Mouse (Mus musculus): ENCODE measurements at regions not wholly inside any gene's neighbourhood (a gene's known extent, or its start where the extent isn't known, plus 50 kb on each side); places are given as distances from the start of the nearest gene placed in this dataset.

DNA sequence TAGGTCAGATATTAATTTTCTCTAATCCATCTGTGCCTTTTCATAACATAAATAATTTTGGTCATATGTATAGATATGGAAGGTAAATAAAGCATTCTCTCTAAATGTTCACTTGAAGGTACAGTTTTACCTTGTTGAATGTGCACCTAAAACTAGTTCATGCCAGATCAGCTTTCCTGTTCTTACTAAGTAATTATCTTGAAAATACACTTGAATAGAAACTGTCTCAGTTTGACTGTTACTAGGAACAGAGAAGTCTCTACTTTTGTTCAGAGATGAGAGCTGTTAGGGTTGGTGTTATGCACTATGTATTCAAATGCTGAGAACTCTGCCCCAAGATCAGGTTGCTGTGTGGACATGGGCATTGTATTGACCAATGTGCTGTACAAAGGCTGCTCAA is 76.2 kb upstream of the Mdfic start:
- no peak for TF ChIP-seq CTCF (conservative IDR thresholded peaks at IDR 0.05)
- no peak overlapping the region for H3K4me3 ChIP-seq
- H3K27ac ChIP-seq: no peak overlapping the region
- DNase-seq (ENCODE audit: low spot score in 2 of 2): no peak

DNA sequence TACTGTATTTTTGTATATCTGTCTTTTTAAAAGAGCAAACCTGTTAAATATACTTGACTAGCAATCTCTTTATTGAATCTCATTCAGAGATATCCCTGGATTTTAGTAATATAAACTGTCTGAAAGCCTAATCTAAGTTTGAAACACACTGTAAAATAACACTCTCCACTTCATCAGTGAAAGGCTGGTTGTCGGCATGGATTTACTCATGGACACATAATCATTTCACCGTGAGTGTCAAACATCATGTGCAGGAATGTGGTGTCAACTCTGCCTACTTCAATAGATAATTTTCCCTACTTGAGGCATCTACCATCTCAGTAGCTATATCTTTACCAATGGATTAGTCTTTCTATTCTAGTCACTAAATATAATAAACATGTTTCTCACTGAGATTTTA is 73.0 kb upstream of the Mdfic start:
- DNase-seq (ENCODE audit: low spot score in 2 of 2): no peak
- H3K27ac ChIP-seq: no peak overlapping the region
- no peak for TF ChIP-seq CTCF (conservative IDR thresholded peaks at IDR 0.05)
- no peak overlapping the region for H3K4me3 ChIP-seq

Data from layer of hippocampus, adult 2 months (tissue).